Mouse (Mus musculus): ENCODE data around the gene Ercc5.

DNA sequence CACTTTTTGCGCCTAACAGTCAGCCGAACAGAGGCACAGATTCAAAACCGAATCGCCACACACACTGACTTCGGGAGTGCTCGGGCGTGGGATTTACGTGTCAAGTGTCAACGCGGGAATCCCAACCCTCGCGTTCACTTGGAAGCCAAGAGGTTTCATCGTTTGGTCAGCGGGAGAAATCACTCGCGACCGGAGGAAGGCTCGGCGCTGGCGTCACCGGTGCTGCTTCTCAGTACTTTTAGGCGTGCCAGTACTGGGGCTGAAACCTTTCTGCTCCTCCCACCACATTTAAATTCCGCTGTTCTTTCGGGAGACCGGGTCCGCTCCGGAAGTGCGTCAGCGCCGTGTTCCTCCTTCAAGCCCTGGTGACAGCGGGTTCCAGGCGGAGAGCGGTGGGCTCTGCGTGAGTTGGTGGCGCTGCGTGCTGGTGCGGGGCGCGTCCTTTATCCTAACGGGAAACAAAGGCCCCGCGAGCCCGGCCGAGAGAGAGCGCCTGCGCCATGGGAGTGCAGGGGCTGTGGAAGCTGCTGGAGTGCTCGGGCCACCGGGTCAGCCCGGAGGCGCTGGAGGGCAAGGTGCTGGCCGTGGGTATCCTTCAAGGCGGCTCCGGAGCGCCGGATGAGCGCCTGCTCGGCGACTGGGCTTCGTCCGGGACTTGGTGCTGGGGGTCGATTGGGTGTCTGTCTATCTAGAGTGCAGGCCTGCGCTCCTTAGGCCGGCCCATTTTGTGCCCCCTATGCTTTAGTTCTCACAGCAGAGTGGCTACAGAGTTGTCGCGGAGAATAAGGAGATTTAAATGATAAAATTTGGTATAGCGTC is at the start of gene Ercc5:
- TF ChIP-seq POLR2A (IDR thresholded peaks at IDR 0.05; ENCODE audit: low read depth, low read length) (peak; percentile 79), CTCF (conservative IDR thresholded peaks at IDR 0.05; ENCODE audit: insufficient read depth, insufficient read length, low read depth, low read length) (no peak)
